Mouse (Mus musculus) c-Kit-positive CD71-positive TER-119-positive erythroid progenitor cells, embryonic 14.5 days (primary cell): ENCODE measurements around the gene Tmem190.
"Not testable (repeated sequence)": the region's sequence is repeated elsewhere in the genome, so short reads cannot be mapped to it uniquely, and the experiment has no call there.

Source experiments
- DNase-seq: peaks from one replicate; pipeline ENCODE4 v3.0.0-alpha.2; 2013; ENCODE audit warnings: low spot score

Tmem190 gene

DNA sequence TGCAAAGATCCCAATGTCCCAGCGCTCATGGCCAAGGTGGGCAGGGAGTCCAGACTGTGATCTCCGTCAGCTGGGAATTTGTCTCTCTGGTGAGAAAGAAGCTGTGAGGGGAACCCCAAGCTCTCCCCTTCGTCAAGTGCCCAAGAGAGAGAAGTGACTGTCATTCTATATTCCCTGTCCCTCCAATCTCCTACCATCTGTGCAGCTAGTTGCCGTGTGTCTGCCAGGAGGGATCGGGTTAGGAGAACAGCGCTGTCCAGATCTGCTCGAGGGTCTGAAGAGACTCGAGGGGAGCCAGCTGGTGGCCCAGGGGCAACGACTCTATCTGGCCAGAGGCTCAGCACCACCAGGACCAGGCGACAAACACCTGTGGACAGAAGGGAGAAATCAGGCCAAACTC, 6.6 kb upstream of the Tmem190 start:
- DNase-seq = no peak

DNA sequence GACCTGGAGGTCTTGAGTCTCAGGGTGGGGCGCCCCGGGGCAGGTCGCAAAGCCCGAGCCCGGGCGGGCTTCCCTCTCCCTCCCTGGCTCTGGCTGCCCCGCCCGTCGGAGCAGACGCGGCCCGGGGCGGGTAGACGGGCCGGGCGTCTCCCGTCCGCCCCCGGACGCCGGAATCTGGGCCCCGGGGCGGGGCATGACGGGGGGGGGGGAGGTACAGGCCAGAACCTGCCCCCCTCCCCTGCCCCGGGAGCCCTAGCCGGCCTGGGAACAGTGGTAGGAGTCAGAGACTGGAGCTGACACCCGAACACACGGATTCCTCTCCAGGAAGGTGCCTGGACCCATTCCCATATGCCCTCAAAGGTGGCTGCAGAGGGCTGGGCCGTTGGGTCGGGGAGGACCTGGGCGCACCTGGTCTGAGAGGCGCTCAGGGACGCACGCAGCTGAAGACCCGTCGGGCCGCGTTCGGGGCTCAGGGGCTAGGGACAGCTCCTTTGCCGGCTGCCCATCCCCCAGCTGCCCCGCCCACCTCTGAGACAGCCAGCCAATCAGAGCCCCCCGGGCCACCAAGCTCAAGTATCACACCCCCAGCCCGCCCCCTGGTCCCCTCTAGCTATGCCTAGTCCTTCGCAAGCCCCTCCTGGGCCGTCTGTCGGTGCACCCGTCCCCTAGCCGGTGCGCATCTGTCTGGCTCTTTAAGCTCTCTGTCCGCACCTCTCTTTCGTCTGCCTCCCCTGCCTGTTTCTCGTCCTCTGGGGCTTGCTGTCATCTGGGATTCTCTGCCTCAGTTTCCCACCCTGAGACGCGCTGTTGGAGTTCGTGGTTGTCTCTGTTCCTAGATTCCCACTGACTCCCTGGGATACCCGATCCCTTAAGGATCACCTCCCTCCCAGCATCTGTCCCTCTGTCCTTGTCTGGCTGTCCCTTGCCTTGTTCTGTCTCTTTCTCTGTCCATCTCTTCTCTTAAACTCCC, 5.6 kb upstream of the Tmem190 start:
- no peak for DNase-seq

DNA sequence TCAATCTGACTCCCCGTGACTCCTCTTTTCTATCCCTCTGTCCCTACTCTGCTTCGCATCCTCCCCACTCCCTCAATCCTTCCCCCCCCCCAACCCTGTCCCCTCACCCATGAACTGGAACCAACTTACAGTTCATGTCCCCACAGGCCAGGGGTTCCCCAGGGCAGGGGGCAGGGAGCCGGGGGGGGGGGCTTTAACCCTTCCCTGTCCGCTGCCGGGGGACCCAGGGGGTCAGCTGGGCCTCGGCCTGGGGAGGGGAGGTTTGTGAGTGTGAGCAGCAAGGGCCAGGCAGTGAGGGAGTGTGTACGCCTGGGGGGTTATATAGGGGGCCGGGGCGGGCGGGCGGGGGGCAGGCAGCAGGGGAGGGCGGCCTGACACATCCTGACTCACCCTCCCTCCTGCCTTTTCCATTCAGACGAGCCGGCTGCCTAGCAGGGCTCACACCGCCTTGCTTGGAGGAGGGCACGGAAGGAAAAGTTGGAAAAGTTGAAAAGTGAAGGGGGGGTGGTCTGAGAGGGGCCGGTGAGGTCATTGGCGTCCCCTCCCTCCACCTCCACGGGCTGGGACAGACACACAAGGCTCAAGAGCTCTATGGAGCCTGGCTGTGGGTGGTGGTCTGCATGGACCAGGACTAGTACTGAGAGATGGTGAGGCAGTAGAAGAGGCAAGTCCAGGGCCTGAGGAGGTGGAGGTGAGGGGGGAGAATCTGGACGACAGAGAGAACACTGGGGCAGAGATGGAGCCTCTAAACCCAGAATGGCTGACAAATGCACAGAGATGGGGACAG, 4.7 kb upstream of the Tmem190 start:
- no peak for DNase-seq

DNA sequence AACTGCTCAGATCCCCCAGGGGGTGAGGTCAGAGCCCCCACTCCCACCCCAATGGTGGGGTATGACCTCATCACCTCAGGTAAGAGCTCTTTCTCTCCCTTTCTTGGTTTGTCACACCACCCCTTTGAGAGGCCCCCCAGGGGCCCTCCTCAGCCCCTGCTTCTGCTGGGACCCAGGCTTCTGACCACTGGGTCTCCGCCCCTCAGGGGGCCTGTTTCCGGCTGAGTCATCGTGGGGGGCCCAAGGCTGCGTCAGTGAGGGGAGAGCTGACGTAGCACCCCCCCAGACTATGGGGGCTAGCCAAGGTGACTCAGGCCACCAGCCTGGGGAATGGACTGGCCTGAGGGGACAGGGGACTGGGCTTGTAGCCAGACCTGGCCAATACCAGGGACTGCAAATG, 2.8 kb upstream of the Tmem190 start:
- DNase-seq = no peak

DNA sequence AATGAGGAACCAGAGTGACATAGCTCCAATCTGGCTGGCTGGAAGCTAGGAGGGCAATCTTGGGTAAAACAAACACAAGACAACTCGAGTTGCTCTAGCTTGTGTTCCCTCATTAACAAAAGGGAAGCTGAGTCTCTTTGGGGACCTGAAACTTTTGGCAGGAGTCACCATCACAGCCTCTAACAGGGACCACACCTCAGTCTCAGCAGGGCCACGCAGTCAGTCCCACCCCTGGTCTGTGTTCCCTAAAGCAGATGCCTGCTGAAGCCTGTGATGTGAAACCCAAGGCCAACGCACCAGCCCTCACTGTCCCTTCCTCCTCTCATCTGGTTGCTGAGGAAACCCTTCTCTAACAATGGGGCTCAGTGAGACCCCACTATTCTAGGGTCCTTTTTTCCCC, 607 bp upstream of the Tmem190 start:
- DNase-seq = no peak

DNA sequence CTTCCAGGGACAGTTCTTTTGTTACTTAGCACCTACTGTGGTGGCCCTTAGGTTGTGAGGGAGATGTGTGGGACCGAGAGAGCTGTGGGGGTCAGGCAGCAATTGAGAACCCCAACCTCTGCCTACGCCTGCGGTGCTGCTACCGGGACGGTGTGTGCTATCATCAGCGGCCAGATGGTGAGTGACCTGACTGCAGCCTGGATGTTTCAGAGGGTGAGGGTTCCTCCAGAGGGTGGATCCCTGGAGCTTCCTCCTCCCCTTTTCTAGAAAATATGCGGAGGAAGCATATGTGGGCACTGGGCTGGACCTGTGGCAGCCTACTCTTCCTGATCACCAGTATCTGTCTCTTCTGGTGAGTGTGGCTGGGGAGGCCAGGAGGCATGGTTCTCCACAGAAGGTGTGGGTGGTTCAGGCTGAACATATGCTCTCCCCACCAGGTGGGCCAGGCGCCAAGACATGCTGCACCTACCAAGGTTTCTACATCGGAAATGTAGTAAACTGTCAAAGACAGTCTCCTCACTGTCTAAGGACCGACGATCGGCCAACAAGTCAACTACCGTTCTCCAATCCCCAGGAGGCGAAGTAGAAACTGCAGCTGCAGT, 1.0 kb downstream of the Tmem190 start:
- no peak for DNase-seq

DNA sequence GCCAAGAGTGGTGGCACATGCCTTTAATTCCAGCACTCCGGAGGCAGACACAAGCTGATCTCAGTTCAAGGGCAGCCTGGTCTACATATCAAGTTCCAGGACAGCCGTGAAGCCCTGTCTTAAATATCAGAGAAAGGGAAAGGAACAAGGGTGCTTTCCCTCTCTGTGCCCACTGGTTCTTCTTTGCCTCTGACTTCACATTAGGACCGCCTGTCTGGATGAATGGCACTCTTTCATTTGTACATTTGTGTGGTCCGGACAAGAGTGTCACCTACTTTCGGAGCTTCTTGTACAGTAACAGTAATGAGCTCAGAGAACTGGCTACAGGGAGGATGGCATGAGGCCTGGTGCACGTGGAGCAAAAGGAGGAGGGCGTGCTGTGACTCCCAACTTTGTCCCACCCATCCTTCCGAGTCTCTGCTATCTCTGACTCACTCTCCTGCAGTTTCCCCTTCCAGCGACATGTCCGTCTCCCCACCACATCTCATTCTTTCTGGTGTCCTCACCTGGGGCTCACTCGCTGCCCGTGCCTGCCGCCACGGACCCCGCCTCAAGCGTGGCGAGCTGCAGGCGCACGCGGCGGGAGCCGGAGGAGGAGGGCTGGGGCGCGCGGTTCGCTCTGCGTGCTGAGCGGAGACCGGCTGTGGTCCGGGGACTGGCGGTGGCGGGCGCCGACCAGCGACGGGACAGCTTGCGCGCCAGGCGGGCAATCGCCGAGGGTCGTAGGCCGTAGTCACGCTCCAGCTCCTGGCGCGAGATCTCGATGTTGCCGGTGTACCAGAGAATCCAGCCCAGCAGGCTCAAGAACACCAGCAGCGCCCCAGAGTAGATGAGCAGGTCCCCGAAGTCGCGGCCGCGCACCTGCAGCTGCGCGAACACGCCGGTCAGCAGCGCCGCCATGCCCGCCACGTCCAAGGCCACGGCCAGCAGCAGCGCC, 6.0 kb downstream of the Tmem190 start:
- peak; percentile 67 for DNase-seq

DNA sequence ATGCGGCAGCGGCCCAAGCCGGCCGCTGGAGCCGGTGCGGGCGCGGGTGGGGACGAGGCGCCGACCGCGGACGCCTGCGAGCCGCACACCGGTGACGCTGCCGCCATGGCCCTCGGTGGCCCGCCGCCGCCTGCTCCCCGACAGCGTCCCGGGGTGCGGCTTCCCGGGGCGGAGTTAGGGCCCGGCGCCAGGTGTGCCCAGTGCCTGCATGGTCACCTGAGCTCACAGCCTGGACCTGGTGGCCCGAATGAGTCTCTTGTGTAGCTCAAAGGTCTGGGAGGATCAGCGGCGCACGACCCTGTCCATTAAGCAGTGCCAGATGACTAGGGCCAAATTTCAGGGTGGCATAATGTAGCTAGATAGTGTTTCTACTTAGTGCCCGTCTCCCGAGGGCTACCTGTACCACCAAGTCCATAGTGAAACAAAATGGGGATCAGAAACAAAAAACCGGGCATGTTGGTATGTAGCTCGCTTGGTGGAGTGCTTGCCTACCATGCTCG, 6.7 kb downstream of the Tmem190 start, which contains the start of gene Tmem238:
Tmem238 (minus strand) TSS at position 221 of the 500 bp plus-strand sequence.
- DNase-seq = no peak

DNA sequence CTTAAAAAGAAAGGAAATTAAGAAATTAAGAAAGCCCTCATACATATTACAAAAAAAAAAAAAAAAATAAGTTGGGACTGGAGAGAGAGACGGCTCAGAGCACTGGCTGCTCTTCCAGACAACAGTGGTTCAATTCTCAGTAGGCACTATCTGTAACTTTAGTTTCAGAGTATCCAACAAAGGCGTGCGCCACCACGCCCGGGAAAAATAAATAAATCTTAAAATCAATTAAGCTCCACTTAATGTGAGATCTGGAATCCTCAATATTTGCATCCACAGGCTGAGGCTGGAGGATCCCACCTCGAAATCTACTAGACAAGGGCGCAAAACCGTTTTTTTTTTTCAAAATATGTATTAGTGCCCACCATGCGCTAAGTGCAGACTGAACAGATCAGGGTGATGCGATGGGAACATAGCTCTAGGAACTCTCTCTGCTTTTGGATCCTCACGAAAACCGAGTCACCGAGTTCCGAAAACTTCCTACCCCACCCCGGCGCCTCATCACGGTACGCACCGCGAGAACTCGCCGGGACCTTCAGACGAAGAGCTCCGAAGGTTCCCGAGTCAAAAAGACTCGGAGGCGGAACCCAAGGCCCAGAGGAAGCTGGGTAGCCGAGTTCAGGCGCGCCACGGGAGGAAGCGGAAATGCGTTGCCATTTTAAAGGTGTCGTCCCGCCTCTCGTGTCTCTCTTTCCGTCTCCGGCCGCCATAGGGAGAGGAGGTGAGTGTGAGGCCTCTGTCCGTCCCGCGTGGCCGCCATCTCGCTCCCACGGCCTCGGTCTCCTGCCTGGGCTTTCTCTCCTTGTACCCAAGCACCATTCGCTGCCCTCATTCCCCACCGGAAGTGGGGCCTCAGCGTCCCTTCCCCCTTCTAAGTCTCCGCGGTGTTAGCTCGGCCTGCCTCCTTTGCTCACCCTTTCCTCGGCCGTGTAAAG, 9.8 kb downstream of the Tmem190 start, which contains the start of gene Rpl28:
Rpl28 (plus strand) TSS at position 597 of the 935 bp plus-strand sequence.
- peak; percentile 97 for DNase-seq

DNA sequence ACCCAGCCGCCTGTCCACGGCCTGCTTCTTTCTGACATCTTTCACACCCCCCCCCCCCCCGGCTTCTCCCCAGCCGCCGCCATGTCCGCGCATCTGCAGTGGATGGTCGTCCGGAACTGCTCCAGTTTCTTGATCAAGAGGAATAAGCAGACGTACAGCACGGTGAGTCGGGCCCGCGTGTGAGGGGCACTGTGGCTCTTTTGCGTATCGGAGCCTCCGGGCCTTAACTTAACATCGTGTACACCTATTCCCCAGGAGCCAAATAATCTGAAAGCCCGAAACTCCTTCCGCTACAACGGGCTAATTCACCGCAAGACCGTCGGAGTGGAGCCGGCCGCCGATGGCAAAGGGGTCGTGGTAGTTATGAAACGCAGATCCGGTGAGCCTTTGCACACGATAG, 10.5 kb downstream of the Tmem190 start:
- not testable (repeated sequence) for DNase-seq

DNA sequence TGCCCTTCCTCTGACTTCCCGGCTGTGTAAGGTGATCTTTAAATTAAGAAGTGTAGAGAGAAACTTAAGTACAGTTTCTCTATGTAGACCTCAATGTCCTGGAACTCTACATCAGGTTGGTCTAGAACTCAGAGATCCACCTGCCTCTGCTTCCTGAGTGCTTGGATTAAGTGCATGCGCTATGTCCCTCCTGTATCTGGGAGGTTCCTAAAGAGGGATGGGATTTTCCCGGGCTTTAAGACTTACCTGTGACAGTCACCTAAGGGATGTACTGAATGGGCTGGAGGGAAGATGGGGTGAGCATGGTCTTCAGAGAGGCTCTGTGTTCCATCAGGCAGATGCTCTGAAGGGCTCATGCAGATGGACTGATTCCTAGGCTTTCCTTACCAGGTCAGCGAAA, 10.9 kb downstream of the Tmem190 start:
- no peak for DNase-seq

DNA sequence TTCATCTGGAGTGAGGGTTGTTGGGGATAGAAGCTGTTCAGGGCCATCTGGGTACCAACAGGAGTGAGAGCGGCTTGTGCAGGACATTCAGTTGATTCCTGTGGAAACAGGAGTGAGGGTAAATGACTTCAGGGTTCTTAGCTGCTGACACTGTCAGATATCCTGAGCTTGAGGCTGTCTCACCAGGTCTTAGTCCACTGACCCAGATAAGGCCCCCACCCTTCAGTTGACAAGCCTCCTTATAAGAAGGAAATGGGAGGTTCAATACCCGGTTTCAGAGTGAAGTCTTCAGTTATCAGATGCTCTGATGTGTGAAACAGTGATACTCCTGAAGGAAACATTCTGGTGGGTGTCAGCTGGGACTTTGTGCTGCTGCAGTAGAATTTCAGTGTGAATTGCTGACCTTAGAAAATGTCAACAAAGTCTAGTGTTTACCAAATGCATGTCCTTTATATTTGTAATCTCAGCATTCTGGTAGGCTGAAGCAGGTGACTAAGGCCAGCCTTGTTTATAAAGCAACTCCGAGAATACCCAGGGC, 12.0 kb downstream of the Tmem190 start:
- DNase-seq = no peak

DNA sequence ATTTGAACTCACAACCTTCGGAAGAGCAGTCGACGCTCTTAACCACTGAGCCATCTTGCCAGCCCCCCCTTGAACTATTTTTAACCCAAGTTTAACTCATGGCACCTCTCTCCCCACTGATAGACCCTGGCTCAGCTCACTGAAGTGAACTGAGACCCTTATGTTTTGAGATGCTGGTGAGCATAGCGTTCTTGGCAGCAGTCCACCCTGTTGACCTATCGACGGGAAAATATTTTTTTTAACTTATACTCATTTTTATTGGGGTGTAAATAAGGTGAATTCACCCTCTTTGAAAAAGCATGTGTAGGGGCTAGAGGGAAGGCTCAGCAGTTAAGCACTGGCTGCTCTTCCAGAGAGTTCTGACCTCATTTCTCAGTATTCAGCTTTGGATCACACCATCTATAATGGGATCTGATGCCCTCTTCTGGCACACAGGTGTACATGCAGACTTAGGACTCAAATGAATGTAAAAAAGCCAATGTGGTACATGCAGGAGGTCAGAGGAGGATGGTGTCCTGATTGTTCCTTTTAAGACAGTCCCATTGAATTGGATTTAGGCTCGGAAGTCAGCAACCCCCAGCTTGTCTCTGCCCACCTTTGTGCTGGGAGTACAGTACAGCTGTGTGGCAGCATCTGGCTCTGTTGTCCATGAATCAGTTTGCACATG, 13.2 kb downstream of the Tmem190 start:
- peak; percentile 65 for DNase-seq

DNA sequence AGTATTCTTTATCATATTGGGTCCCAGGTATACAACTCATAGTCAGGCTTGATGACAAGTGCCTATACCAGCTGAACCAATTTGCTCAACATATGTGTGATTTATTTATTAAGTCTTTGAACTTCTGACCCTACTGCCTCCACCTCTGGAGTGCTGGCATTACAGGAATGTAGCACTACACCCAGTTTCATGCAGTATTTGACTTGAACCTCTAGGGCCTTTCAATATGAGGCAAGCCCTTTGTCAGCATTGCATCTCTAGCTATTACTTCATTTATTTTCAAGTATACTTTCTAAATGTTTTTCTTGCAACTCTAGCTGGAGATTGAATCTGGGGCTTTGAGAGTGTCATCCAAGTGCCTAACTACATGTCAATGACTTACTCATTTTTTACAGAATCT, 19.5 kb downstream of the Tmem190 start:
- DNase-seq = no peak

DNA sequence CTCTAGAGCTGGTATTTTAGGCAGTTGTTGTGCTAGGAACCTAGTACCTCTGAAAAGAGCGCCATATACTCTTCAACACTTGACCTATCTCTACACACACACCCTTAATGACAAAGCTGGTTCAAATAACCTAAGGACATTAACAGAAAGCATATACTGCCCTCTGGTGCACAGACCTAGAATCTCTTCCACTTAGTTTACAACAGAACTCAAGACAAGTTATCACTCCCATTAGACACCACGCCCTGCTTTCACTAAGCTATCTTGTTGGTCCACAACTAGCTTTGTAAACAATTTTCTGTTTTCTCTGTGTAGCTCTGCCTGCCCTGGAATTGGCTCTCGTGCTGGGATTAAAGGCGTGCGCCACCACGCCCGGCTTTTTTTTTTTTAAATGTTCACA, 24.0 kb downstream of the Tmem190 start:
- peak; percentile 74 for DNase-seq

DNA sequence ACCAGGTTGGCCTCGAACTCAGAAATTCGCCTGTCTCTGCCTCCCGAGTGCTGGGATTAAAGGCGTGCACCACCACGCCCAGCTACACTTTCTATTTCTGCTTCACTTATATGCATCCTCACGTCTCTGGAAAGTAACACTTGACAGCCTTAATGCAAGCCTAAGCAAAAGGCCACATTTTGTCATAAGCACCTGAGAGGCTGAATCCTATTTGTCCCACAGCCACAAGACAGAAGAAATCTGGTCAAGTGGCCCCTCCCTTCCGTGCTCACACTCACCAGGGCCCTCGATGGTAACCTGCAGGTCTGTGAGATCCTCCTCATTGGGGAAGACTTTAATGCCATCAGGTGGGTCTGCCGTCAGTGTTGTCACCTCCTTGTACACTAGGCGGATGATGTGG, 28.4 kb downstream of the Tmem190 start:
- not testable (repeated sequence) for DNase-seq

DNA sequence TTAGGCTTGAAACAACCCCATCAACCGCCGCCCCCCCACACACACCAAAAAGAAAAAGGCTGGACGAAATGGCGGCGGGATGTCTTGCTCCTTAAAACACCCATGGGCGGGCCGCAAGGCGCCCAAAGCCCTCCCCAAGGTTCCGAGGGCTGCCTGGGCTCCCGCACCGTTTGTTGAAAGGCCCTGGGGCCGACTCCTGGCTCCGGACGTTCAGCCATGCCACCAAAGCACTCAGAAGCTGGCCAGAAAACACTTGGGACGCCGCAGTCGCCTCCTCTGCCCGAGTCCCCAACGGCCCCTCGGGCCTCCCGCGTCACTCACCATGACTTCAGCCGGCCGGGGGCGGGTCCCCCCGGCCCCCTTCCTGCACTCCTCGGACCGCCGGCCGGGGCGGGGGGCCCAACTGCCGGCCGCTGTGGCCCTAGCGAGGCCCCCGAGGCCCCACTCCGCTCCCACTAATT, 29.1 kb downstream of the Tmem190 start:
- DNase-seq = no peak

DNA sequence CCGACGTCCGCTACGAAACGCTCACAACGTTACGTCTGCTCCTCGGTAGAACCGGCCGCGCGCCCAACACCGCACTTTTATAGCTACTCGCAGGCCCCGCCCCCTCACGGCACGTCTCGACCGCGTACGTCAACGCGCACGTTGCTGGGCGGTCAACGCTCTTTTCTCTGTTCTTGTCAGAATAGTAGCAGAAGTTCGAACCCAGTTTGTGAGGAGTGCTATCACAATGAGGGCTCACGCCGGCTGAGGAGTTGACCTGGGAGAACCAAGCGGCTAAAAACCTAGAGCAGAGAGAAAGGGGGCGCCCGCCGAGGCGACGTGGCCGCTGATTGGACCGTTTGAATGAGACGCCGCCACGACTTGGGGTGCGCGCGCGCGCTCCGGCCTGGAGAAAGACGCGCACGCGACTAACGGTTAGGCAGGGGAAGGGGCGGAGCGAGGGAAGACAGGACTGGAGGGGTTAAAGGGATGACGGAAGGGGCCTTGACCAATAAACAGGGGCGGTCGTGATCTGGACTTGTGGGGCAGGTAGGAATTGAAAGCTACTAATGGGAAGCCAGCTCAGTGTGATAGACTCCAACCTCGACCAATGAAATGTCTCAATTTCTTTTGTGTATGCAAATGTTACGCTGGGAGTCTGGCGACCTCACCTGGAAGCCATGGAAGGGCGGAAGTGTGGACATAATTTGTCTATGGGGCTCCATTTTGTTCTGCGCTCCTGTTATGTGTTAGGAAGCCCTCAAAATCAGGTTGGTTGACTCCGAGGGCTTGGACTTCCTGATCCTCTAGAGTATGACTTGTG, 29.8 kb downstream of the Tmem190 start, which contains the start of gene Ube2s:
Ube2s (minus strand) TSS at position 288 of the 802 bp plus-strand sequence.
- peak; percentile 99 for DNase-seq
